Mouse (Mus musculus) brain, embryonic 14.5 days (tissue): ENCODE measurements at regions not wholly inside any gene's neighbourhood (a gene's known extent, or its start where the extent isn't known, plus 50 kb on each side); places are given as distances from the start of the nearest gene placed in this dataset.

ENCODE experiments used
- CTCF ChIP-seq: fragments of 200-500 bp; IDR thresholded peaks from 2 replicates; pipeline ENCODE4 v1.5.1; 2012; ENCODE audit warnings: inconsistent platforms, mild to moderate bottlenecking, moderate library complexity, borderline replicate concordance; ENCODE audit not compliant: insufficient read depth, insufficient read length; ENCODE audit errors: extremely low read depth
- POLR2A ChIP-seq: fragments of 200-500 bp; IDR thresholded peaks from 2 replicates; pipeline ENCODE4 v1.6.1; 2012; ENCODE audit warnings: mild to moderate bottlenecking, inconsistent platforms, borderline replicate concordance; ENCODE audit not compliant: poor library complexity, insufficient read depth, insufficient read length, severe bottlenecking; ENCODE audit errors: extremely low read depth

DNA sequence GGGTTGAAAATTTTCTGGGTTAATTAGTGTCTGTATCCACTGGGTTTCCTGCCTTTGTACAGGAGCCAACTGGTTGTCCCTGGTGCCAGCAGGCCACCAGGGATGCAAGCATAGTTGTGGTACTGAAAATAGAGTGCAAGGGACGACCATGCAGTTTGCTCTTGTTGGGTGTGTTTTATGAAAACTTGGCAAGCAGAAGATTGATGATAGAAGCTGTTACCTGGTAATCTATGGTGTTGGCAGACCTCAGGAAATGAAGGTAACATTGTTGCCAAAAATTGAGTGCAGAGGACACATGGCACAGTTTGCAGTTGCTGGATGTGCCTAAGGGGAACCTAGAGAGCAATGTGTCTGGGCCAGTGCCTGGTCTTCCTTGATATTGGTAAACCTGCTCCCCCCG, 818.7 kb downstream of the Tlr4 start:
- no peak for TF ChIP-seq CTCF
- no peak for TF ChIP-seq POLR2A
